Comparison of ENCODE assay signal across 31 mouse cellular contexts in genomic region chr9:29776542-29776941, GRCm38 (mm10).
DNase-seq lines count a peak whose midpoint lies in the region; ATAC-seq and TF ChIP-seq lines count a peak whose summit lies in the region.
"Had no signal": no experiment of that assay in that cellular context is flagged by ENCODE, and none has a peak within 500 bp of the region (broad histone marks: within the 10 kb centered on the region; RNA-seq: fewer than 3 reads in every experiment).

No protein-coding gene starts in this region.

- ATAC-seq in lung, postnatal 0 days: peak; percentile 88
- ATAC-seq: activated CD4-positive, CD25-positive, alpha-beta regulatory T cell, adult 4 months; CD4-positive, CD25-positive, alpha-beta regulatory T cell, adult 4 months; forebrain, embryonic 15.5 days; hindbrain, embryonic 16.5 days; Patski had no signal

- H3K27ac ChIP-seq in lung, postnatal 0 days (ENCODE audit: low read length): no peak overlapping the region
- H3K27ac ChIP-seq: embryonic facial prominence, embryonic 10.5 days; embryonic facial prominence, embryonic 13.5 days; forebrain, embryonic 12.5 days; forebrain, embryonic 15.5 days; heart, embryonic 15.5 days; hindbrain, embryonic 10.5 days; hindbrain, embryonic 13.5 days had no signal

- TF ChIP-seq CTCF in lung, adult 2 months (IDR thresholded peaks at IDR 0.05; ENCODE audit: insufficient read depth, low read length): no peak
- no peak for TF ChIP-seq CTCF in lung, postnatal 0 days (IDR thresholded peaks at IDR 0.05)

- H3K4me1 ChIP-seq in lung, adult 2 months (ENCODE audit: control insufficient read depth, insufficient read depth, low read length): no peaks in the 10 kb centered on the region
- H3K4me1 ChIP-seq in lung, postnatal 0 days (ENCODE audit: insufficient read depth, low read depth, low read length): no peaks in the 10 kb centered on the region
- H3K4me1 ChIP-seq: embryonic facial prominence, embryonic 13.5 days had no signal

- H3K9me3 ChIP-seq in lung, postnatal 0 days (ENCODE audit: low read length): no peaks in the 10 kb centered on the region
- H3K9me3 ChIP-seq: embryonic facial prominence, embryonic 10.5 days; embryonic facial prominence, embryonic 13.5 days; forebrain, embryonic 12.5 days; forebrain, embryonic 15.5 days; heart, embryonic 15.5 days; hindbrain, embryonic 10.5 days; hindbrain, embryonic 13.5 days had no signal

- TF ChIP-seq POLR2A in lung, adult 2 months (IDR thresholded peaks at IDR 0.05; ENCODE audit: borderline replicate concordance, extremely low read depth, low read depth, low read length): no peak

- TF ChIP-seq EP300 in lung, postnatal 0 days (IDR thresholded peaks at IDR 0.05): peak; percentile 68

- H3K9ac ChIP-seq in lung, postnatal 0 days (replicated peaks; ENCODE audit: low read depth): no peak overlapping the region
- H3K9ac ChIP-seq: embryonic facial prominence, embryonic 13.5 days; forebrain, embryonic 12.5 days; forebrain, embryonic 15.5 days; heart, embryonic 15.5 days; hindbrain, embryonic 13.5 days had no signal

- peak; percentile 11 to 36 for DNase-seq in lung, adult 18-20 months
- no peak for DNase-seq in lung, adult 2 months
- DNase-seq in lung, postnatal 0 days (ENCODE audit: low spot score): peak; percentile 45
- DNase-seq in lung, postnatal 4 days: no peak
- DNase-seq in lung, postnatal 25 days (ENCODE audit: low spot score): peak; percentile 57
- DNase-seq in ovary, postnatal 36 days (ENCODE audit: low spot score): no peak
- DNase-seq in left cerebral cortex, postnatal 25 days (ENCODE audit: low spot score in 2 of 2): no peak
- DNase-seq: adrenal gland, adult 8-10 months; adrenal gland, postnatal 25 days; cerebellum, adult 11-12 months; cerebellum, adult 8-10 months; cerebellum, postnatal 10 days; cerebellum, postnatal 36 days; embryo, embryonic 11 days; gastrocnemius, postnatal 10 days; gastrocnemius, postnatal 36 days; heart, postnatal 10 days; heart, postnatal 36 days had no signal

- no peak overlapping the region for H3K4me3 ChIP-seq in lung, adult 2 months (replicated peaks; ENCODE audit: extremely low read depth, low read depth, low read length)
- no peak overlapping the region for H3K4me3 ChIP-seq in lung, postnatal 0 days (ENCODE audit: low read depth, low read length)
- H3K4me3 ChIP-seq: embryonic facial prominence, embryonic 10.5 days; embryonic facial prominence, embryonic 13.5 days; erythroblast, embryonic 14.5 days; forebrain, embryonic 12.5 days; forebrain, embryonic 15.5 days; heart, embryonic 15.5 days; hindbrain, embryonic 10.5 days; hindbrain, embryonic 13.5 days had no signal

- no peaks in the 10 kb centered on the region for H3K27me3 ChIP-seq in lung, postnatal 0 days (replicated peaks; ENCODE audit: insufficient read depth, low read length)
- H3K27me3 ChIP-seq: embryonic facial prominence, embryonic 13.5 days; forebrain, embryonic 15.5 days; heart, embryonic 15.5 days; hindbrain, embryonic 13.5 days had no signal

- intact Hi-C loops in left cerebral cortex, postnatal 25 days (cut with DNase I): no loop called here

- H3K4me2 ChIP-seq in lung, postnatal 0 days (replicated peaks; ENCODE audit: low read depth, low read length): no peak overlapping the region
- H3K4me2 ChIP-seq: embryonic facial prominence, embryonic 13.5 days; forebrain, embryonic 12.5 days; forebrain, embryonic 15.5 days; heart, embryonic 11.5 days; heart, embryonic 15.5 days; hindbrain, embryonic 13.5 days had no signal

- no peaks in the 10 kb centered on the region for H3K36me3 ChIP-seq in lung, postnatal 0 days (ENCODE audit: insufficient read depth, low read length)
- H3K36me3 ChIP-seq: embryonic facial prominence, embryonic 10.5 days; embryonic facial prominence, embryonic 13.5 days; forebrain, embryonic 12.5 days; forebrain, embryonic 15.5 days; heart, embryonic 15.5 days; hindbrain, embryonic 10.5 days; hindbrain, embryonic 13.5 days had no signal

- WGBS in lung, adult 2 months: 62% methylated on average over 4 of the region's 4 CpGs
- 43% methylated on average over 4 of the region's 4 CpGs for WGBS in lung, postnatal 0 days

Comparison
In these comparisons a context has a peak if more than half of its experiments do, and no peak if none do; other contexts are left out.
1. DNase-seq: peak in lung, adult 18-20 months (2 of 2), lung, postnatal 0 days (single experiment) and lung, postnatal 25 days (single experiment); none in lung, adult 2 months (single experiment), lung, postnatal 4 days (0 of 2), ovary, postnatal 36 days (single experiment) and left cerebral cortex, postnatal 25 days (0 of 2).